Mouse (Mus musculus): ENCODE results near the gene Ulk3.

- TF ChIP-seq CTCF (IDR thresholded peaks at IDR 0.05; ENCODE audit: low read depth, low read length) (no peak), TAL1 (conservative IDR thresholded peaks at IDR 0.05; ENCODE audit: low read depth, low read length) (no peak), GATA1 (IDR thresholded peaks at IDR 0.05; ENCODE audit: borderline replicate concordance, low read length) (no peak), POLR2AphosphoS5 (IDR thresholded peaks at IDR 0.05; ENCODE audit: insufficient replicate concordance, low read depth, low read length) (no peak), GATA2 (IDR thresholded peaks at IDR 0.05; ENCODE audit: borderline replicate concordance, low read depth, low read length) (no peak)
These were observed 38.6 kb downstream of the Ulk3 start for GRCm38 (mm10) chr9:57627892-57628291.

Measured in G1E (cell line).